Mouse (Mus musculus): Measurements from ENCODE around the gene Zhx3. TPM values are rescaled to one million over a fixed set of nuclear protein-coding genes. Genes with fewer than 3 reads are reported as not detected.

Gene Zhx3
- 0.84 and 3.7 TPM in 2 replicates for total RNA-seq (2015; ENCODE audit: low replicate concordance)
- total RNA-seq (2017; ENCODE audit: low replicate concordance), result 1.5 and 1.8 TPM in 2 replicates

- ATAC-seq (replicated peaks; ENCODE audit: low FRiP score, poor library complexity, severe bottlenecking), result peak; percentile 52; the same call in 1 of the 2 replicates
Observed at GRCm38 (mm10) chr2:160872890-160873382, at the start of gene Zhx3. Zhx3 (minus strand) TSS chr2:160872998.

DNA sequence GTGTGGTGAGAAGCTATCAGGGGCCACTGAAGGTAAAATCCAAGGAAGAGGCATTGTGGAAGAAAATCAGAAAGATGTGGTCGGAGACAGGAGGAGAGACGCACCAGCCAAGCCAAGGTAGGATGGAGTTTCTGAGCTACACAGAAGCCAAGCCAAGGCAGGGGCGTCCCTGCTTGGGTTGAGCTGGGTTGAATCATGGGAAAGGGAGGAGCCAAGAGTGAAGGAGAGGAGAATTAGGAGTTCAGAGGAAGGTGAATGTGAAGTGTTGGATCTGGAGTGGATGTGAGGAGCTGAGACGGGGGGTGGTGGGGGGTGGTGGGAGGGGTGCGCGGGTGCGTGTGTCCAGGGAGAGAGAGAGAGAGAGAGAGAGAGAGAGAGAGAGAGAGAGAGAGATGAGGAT is 48.5 kb upstream of the Zhx3 start:
- no peak for ATAC-seq (replicated peaks; ENCODE audit: low FRiP score, poor library complexity, severe bottlenecking)

DNA sequence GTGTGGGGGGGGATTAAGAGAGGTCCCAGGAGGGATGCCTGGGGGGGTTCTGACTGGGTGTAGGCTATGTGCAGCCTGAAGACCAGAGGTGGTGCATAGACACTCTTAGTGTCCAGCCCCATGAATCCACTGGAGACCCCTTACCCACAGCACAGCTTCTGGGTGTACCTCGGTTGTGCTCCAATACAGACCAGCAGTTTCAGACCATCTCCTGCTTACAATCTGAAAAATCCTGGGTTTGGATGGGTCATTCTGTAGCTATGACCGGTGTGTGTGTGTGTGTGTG is 46.1 kb upstream of the Zhx3 start:
- ATAC-seq (replicated peaks; ENCODE audit: low FRiP score, poor library complexity, severe bottlenecking), result no peak

DNA sequence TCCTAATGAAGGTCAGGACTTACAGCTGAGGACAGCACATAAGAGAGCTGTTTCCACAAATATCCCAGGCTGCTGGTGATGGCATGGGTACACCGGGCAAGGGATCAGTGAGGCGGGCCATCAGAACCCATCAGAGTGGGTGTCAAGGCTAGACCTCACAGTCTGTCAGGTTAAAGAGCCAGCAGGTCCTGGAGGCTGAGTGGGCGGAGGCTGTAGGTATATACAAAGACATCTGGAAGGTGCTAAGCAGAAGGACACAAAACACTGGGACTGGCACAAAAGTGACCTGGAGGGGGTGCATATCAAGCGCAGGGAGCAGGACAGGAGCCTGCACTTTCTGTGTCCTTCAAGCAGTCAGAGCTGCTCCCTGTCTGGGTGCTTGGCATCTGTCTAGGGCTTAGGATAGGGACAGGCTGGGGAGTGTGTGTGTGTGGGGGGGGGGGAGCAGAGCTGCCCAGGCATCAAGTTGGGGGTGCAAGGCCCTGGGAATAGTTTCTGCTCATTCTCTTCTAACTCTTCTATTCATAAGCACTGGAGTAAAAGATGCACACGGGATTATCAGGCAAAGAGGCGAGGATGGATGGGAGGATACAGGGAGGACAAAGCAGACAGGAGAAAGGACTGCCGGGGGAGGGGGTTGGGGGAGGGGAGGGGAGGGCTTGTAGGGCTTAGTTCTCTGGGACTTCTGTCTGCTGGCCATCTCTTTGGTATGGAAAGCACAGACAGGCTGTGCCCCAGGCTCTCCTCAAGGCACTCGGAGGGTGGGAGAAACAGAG is 45.5 kb upstream of the Zhx3 start:
- no peak for ATAC-seq (replicated peaks; ENCODE audit: low FRiP score, poor library complexity, severe bottlenecking)

DNA sequence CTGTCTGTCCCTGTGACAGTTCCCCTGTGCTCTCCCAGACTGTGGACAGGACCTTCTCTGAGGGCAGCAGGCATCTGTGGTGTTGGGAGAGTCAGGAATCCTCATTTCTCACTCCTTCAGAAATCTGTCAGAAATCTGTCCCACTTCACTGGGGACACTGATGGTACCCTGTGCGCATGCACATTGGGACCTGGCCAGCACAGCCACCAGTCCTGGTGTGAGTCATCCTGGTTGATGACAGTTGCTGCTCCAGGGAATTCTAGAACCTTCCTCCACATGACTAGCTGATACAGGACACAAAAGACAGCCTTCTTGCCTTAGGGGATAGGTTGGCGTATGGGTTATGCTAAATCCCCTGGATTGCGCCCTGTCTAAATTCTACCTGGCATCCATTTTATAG is 44.5 kb upstream of the Zhx3 start:
- ATAC-seq (replicated peaks; ENCODE audit: low FRiP score, poor library complexity, severe bottlenecking), result no peak

- no peak for ATAC-seq (replicated peaks; ENCODE audit: low FRiP score, poor library complexity, severe bottlenecking)
Observed at GRCm38 (mm10) chr2:160916714-160917113, 43.9 kb upstream of the Zhx3 start.

- no peak for ATAC-seq (replicated peaks; ENCODE audit: low FRiP score, poor library complexity, severe bottlenecking)
Observed at GRCm38 (mm10) chr2:160915821-160916610, 43.2 kb upstream of the Zhx3 start.

GRCm38 (mm10) chr2:160914656-160915055 is 41.9 kb upstream of the Zhx3 start:
- ATAC-seq (replicated peaks; ENCODE audit: low FRiP score, poor library complexity, severe bottlenecking), result no peak

DNA sequence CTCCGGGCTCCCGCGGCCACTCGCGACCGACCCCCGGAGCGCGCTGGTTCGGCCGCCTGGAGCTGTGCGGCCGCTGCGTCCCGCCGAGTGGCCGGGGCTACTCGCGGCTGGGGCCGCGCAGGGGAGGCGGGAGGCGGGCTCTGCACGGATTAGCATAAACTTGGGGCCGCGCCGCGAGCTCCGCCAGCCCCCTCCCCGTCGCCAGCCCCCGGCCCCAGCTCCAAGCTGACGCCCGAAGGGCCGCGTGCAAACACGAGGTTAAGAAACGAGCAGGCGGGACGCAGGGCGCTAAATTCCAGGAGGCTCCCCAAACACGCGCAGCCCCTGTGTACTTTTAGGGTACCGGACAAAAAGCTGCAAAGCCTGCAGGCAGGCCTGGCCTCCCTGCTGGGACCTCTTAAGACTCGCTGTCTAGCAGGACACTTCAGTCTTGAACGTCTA is 39.5 kb upstream of the Zhx3 start, which contains the start of gene Emilin3:
Emilin3 (minus strand) TSS at position 98 of the 441 bp plus-strand sequence.
- no peak for ATAC-seq (replicated peaks; ENCODE audit: low FRiP score, poor library complexity, severe bottlenecking)

DNA sequence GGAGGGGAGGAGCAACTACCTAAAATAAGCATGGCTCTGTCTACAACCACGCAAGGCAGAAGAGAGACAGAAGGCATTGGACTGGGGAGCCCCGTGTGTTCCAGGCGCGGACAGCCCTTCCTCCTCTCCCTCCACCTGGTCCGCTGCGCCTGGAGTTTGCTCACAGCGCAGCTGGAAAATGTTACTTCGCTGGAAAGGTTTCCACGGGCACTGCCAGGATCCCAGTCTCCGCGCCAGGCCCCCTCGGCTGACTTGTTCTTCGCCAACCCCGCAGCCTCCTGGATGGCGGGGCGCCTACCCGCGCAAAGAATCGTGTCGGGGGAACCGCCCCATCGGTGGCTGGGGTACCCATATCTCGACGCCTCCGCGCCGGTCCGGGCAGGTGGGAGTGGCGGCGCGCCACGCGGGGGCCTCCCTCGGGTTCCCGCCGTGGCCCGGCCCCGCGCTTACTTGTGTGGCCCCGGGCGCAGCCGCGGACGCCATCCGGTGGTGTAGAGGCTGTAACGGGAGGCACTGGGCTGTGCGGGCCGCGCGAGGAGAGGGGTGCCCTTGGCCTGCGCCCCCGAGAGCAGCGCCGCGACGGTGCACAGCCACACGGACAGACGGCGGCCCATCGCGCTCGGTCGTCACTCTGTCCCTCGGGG is 38.9 kb upstream of the Zhx3 start:
- no peak for ATAC-seq (replicated peaks; ENCODE audit: low FRiP score, poor library complexity, severe bottlenecking)

GRCm38 (mm10) chr2:160910633-160911032 is 37.8 kb upstream of the Zhx3 start:
- no peak for ATAC-seq (replicated peaks; ENCODE audit: low FRiP score, poor library complexity, severe bottlenecking)

- ATAC-seq (replicated peaks; ENCODE audit: low FRiP score, poor library complexity, severe bottlenecking), result no peak
Observed at GRCm38 (mm10) chr2:160908607-160909006, 35.8 kb upstream of the Zhx3 start.

DNA sequence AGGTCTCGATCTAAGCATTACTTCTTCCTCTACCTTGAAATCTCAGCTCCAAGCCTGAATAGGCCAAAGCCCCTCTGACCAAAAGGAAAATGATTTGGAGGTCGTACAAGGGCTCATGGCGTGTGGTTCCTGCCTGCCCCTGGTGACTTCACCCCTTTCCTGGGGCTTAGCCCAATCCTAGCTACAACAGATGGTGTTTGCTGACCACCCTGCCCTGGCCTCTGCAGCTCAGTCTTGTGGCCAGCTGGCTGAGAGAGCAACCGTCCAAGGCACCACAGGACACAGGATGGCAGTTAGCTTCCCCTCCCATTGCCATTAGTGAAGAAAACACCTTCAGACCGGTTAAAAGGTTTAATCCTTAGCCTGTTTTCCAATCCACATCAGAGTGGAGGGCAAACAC is 33.3 kb upstream of the Zhx3 start:
- ATAC-seq (replicated peaks; ENCODE audit: low FRiP score, poor library complexity, severe bottlenecking), result no peak

- no peak for ATAC-seq (replicated peaks; ENCODE audit: low FRiP score, poor library complexity, severe bottlenecking)
Observed at GRCm38 (mm10) chr2:160905301-160905700, 32.5 kb upstream of the Zhx3 start.

- no peak for ATAC-seq (replicated peaks; ENCODE audit: low FRiP score, poor library complexity, severe bottlenecking)
Observed at GRCm38 (mm10) chr2:160901656-160902412, 29.0 kb upstream of the Zhx3 start.

GRCm38 (mm10) chr2:160891697-160892096 is 18.9 kb upstream of the Zhx3 start:
- ATAC-seq (replicated peaks; ENCODE audit: low FRiP score, poor library complexity, severe bottlenecking), result no peak

DNA sequence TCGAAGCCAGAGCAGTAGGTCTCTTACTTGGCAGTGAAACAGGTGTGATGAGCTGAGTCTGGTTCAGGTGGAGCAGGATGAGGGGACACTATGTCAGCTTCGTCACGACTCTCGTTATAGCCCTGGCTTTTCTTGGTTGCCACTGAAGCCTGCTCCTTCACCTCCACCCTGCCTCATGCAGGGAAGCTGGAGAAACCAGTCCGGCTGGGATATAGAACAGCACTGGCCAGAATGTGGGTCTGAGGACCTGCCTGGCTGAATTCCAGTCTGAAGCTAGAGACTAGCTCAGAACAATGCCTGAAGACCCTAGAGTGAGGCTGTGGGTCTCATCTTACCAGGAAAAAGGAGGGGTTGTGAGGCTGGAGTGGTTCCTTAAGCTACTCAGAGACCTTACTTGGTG is 18.2 kb upstream of the Zhx3 start:
- ATAC-seq (replicated peaks; ENCODE audit: low FRiP score, poor library complexity, severe bottlenecking), result no peak

DNA sequence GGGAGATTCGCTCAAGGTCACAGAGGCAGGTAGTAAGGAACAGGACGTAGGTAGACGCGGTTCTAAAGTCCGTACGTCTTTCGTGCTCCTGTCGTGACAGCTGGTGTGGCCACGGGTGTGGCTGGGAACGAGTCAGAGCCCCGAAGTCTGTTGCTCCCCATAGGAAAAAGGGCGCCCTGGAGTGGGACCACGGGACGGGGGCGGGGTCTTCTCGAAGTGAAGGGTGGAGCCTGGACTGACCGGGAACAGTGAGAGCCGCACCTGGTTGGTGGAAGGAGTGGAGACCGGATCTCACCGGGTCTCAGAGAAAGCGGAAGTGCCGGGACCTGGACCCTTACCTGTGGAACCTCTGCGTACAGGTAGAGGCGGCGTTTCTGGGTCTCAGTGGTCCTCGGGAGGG is 15.1 kb upstream of the Zhx3 start:
- no peak for ATAC-seq (replicated peaks; ENCODE audit: low FRiP score, poor library complexity, severe bottlenecking)

DNA sequence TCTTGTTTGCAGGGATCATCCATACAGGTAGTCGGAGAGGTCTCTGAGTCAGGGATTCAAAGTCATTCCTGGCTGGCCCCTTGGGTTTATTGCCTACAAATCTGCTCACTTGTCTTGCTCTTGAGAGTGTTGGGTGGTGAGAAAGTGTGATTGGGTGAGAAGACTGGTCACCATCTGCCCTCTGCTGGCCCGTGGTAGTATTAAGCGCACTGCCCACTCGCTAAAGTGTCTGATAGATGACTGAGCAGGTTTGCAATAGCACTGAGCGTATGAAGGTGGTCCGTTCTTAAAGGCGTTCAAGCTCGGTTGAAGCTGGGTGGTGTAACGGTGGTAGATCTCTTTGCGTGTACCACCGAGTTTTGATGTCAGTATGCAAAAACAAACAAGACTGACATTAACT is 14.5 kb upstream of the Zhx3 start:
- ATAC-seq (replicated peaks; ENCODE audit: low FRiP score, poor library complexity, severe bottlenecking), result peak; percentile 84

GRCm38 (mm10) chr2:160886221-160886620 is 13.4 kb upstream of the Zhx3 start:
- no peak for ATAC-seq (replicated peaks; ENCODE audit: low FRiP score, poor library complexity, severe bottlenecking)

Data from erythroblast, adult 5-6 weeks (primary cell).